Mouse (Mus musculus): ENCODE data around the gene Tes.

Gene Tes

DNA sequence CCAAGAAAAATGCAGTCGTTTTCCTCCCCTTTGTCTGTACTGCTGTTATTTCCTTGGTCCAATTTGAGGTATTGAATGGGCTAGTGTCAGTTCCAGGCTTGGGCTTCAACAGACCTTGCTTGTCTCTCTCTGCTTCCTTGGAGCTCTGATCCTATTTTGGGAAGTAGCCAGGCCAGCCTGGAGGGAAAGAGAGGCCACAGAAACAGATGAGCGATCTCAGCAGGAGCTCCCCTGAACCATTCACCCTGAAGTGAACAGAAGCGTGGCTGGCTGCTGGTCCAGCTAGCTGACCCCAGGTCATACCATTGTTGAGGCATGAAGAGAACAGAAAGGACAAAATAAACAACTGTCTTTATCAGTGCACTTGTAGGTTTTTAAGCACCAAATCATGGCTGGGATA, 12.8 kb downstream of the Tes start:
- peak; percentile 94 for DNase-seq (ENCODE audit: inconsistent ontology term)

DNA sequence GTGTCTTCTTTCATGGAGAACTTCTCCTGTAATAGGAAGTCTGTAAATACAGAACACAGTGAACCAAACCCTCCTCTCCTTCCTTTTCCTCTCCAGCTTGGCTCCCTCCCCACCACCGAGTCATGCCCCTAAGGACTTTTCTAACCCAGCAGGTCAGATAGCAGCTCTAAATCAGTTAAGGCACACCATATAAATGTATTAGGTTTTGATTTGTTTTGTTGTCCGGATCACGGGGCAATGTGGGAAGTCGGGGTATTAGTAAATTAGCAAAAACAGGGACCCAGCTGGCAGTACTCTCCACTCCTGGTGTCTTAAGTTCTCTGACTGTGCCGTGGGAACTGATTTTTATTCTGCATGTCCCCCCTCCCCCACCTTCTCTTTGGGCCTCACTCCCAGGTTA, 14.4 kb downstream of the Tes start:
- DNase-seq (ENCODE audit: inconsistent ontology term), result no peak

DNA sequence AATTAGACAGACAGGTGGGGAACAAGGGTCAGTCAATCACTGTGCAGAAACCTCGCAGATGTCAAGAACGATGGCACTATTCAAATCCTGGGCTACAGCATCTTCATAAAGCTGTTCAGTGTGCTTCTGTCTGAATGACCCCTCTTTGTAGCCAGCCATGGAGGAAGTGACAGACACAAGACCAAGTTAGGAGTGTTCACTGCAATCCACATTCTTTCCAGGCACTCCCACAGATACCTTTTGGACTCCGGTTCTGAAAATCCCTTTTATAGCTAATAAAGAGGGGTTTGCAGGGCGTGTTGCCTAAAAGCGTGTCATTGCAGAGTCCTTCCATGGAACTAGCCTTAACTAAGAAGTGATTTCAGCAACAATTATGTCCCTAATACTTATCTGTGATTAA, 14.9 kb downstream of the Tes start:
- peak; percentile 42 for DNase-seq (ENCODE audit: inconsistent ontology term)

DNA sequence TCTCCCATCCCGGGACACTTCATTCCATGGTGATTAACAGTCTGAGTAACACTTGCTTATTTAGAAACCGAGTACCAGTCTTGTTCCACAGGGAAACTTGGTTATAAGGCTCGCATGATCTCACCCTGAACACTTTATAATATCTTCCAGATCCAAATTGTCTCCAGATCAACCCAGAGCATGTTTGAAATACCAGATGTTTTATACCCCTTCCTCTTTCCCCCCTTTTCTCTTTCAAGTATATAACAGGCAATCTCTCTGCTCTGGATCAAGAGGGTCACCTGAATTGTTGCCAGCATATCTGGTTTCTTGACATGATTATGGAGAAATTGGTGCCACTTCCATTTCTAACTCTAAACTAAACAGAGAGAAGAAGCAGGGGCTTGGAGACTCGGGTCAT, 17.3 kb downstream of the Tes start:
- DNase-seq (ENCODE audit: inconsistent ontology term), result no peak

DNA sequence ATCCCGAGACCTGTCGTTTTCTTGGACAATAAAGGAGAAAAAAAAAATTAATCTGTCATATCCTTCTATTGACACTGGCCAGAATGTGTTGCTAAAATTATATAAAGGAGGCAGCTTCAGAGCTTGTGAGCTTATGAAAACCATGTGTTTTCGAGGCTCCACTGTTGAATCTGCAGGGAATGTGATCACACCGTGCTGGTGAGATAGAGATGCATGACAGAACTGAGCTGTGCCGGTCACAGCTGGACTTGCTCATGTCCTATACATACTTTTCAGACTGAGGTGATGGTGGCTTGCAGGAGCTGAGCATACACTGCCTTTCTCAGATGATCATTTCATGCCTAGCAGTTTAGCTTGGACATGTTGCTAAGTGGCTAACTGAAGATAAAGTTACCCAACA, 17.9 kb downstream of the Tes start:
- DNase-seq (ENCODE audit: inconsistent ontology term), result no peak

DNA sequence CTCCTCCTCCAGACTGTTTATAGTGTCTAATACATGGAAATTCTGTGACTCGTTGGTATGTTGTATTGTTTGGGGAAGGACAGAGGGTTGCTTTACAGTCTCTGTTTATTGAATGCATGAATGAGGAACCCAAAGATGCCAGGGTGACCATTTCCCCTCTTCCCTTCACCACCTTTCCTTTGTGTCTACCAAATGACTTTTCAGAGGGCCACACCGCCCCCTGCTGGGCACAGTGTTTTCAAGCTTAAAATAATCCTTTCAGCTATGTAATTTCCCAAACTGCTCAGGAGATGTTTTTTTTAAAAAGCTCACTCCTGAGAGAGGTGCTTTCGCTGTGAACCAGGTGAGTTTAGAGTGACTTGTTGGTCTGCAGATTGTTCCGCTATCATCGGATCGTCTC, 22.5 kb downstream of the Tes start:
- peak; percentile 79 for DNase-seq (ENCODE audit: inconsistent ontology term)

DNA sequence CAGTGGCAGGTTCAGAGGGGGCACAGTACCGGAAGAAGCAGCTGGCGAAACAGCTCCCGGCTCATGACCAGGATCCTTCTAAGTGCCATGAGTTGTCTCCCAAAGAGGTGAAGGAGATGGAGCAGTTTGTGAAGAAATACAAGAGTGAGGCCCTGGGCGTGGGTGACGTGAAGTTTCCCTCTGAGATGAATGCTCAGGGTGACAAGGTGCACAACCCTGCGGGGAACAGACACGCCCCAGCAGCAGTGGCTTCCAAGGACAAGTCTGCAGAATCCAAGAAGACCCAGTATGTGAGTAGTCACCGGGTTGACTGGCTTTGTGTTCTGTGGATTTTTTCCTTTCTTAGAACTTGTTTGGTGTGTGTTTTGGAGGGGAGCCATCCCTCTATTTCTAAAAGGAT, 32.4 kb downstream of the Tes start:
- no peak for DNase-seq (ENCODE audit: inconsistent ontology term)

DNA sequence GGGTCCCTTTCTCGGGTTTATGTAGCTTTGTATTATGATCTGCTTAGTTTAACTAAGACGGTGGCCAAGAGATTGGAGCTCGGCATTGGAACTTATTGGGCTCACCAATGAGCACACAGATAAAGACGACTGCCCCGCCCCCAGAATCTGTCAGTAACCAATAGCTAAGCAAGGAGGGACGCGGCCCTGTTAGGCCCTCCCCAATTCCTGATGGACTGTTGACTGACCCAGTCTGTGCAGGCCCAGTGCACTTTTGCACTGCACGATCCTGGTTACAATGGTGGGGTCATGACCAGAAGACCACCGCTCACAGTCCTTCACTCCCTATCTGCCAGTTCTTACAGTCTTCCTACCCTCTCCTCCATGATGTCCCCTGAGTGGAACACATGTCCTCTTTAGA, 33.6 kb downstream of the Tes start:
- no peak for DNase-seq (ENCODE audit: inconsistent ontology term)

DNA sequence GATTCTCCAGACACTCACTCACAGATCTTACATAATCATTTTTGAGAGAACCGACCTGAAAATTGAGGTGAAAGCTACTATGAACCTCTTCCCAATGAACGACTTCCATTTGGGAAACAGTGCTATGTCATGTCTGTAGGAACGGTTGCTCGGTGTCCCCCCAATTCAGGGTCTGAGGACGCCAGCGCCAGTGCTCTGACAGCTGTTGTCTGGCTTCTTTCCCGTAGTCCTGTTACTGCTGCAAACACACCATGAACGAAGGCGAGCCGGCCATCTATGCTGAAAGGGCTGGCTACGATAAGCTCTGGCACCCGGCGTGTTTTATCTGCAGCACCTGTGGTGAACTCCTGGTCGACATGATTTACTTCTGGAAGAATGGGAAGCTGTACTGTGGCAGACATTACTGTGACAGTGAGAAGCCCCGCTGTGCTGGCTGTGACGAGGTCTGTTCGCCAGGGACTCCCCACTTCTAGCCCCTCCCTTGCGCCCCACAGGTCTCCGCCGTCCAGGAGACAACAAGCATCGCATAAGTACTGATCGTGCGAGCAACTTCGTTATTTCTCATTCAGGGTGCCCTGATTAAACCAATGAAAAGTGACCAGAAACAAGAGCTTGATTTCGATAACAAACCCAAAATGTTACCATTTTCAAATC, 34.7 kb downstream of the Tes start:
- DNase-seq (ENCODE audit: inconsistent ontology term), result no peak

DNA sequence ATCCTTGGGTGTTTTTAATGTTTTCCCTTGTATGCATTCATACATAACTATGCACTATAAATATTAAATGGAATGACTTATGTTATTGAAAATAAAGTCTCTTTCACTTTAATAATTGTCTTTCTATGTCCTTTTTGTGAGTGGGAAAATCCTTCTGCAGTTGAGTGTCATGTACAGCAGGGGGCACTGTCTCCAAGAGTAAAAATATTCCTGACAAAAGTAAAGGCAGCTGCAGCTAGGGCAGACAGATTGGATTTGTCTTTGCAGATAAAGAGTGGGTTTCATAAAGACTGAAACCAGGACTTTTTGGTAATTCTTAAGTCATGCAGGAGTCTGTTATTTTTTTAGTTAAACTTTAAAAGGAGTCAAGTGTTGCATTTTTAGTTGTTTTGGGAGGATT, 40.8 kb downstream of the Tes start:
- DNase-seq (ENCODE audit: inconsistent ontology term), result peak; percentile 59

DNA sequence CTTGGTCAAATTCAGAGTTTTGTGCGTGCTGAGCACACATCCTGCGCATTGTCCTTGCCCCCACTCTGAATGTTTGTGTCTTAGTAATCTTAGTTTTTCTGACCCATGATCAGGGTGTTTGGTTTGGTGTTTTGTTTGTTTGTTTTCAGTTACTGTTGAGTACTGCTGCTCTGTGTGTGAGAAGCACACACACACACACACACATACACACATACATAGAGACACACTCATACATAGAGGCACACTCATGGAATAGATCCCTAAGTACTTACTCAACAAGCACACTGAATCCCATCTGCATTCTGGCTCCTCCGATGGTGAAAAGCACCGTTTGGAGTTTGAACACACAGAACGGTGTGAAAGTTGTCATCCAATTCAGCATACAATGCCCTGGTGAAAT, 41.5 kb downstream of the Tes start:
- DNase-seq (ENCODE audit: inconsistent ontology term), result no peak

DNA sequence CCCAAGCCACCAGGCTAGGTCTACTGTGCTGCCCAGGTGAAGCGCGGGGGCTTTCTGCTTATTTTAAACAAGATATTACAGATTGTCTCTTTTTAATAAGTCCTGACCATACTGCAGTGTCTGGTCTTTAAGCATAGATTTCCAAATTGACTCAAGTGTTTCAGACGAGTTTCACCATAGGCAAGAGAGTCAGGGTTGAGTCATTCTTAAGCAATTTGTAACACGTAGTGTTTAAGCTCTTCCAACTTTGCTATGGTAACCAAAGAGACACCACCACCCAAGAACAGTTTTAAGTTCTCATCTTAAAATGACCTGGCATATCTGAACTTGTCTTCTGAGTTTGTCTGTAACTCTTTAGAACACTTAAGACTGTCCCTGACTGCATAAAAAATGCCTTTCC, 44.3 kb downstream of the Tes start:
- peak; percentile 63 for DNase-seq (ENCODE audit: inconsistent ontology term)

DNA sequence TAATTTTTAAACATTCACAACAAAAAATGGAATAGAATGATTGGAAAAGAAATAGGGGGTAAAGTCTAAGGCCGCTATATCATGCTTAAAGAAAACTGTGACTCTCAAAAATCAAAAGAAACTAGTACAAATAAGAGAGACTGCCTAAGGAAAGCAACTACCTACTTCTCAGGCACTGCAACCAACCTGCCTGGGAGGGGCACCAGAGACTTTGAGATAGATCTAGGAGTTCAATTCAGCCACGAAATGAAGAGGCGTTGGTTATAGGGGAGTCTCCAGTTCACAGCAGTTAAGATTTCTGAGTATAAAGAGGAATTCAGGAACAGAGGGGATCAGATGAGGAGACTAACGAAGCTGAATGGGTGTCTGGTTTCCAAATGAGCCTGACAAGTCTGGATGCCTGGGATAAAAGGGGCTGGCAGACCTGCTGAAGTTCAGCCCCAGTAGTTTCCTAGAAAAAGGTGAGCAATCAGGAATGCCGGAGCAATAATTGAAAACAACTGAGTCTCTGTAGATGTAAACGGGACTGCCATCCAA, 45.7 kb downstream of the Tes start:
- DNase-seq (ENCODE audit: inconsistent ontology term), result peak; percentile 76

DNA sequence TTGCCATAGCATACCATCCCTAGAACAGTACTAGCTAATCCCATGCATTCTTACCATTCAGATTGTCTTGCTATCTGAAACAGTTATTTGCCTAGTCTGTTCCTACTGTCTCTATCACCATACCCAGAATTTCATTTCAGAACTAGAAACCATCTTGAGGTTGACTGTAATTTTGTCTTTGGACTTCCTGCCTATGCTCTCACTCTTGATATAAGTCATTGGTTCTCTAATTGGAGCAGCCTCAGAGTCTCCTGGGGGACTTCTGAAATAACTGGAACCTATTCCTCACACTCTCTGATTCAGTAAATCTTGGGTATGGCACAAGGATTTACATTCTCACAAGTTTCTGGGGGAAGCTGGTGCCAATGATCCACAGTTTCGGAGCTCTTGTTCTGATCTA, 47.1 kb downstream of the Tes start:
- no peak for DNase-seq (ENCODE audit: inconsistent ontology term)

DNA sequence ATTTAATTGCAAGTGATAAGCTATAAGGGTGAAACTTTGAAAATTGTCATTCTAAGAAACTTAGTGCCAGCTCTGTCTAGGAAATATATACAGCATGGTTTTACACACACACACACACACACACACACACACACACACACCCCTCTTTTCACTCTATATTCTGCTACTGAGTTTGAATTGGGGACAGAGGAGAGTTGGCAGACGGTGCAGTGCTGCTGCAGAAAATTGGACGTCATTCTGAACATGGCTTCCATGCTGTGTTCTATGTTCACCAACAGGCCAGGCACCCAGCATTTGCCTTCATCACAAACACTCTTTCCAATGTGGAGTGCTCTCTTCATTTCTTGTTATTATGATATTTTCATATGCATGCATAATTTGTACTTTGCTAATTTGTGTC, 48.0 kb downstream of the Tes start:
- DNase-seq (ENCODE audit: inconsistent ontology term), result no peak

DNA sequence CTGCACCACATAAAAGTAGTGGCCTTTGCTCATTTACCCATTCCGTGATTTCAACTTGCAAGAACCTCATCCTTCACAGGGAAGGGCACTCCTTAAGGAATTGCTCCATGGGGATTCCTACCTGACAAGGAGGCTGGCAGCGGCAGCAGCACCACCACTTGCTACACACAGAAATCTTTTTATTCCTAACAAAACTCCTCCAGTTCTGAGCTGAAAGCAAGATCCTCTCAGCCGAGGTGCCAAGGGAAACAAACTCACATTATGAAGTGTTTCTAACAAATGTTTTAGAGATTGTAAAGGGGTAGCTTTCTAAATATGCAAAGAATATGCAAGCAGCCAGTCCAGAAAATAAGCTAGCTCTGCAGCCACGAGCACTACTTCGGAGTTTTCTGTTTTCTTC, 49.6 kb downstream of the Tes start:
- DNase-seq (ENCODE audit: inconsistent ontology term), result no peak

DNA sequence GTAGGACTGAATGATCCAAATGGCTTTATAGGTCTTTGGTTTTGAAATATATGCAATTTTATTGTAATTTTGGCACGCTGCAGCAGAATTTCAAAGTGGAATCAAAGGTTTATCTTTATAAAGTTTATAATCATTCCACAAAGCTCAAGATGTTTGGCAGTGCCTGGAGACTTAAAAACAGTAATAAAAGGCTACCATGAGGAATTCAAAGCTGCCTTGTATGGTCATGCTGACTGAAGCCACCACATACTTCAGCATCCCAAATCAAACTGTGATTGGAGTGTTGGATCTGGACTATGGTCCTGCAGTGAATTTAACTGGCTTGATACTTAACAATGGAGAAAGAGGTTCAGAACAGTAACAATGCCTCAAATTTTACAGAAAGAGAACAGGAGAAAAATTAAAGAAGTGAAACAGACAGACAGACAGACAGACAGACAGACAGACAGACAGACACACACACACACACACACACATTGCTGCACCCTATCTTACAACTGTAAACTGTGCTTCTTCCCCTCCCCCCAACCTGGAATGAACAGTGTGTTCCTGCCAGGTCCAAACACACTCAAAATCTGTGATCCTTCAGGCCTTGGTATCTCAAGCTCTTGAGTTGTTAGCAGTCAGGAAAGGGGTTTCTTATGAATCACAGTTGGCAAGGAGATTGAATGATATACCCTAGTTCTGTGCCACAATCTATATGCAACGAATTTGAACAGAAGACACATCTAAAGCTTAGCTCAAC, 50.3 kb downstream of the Tes start:
- DNase-seq (ENCODE audit: inconsistent ontology term), result no peak

DNA sequence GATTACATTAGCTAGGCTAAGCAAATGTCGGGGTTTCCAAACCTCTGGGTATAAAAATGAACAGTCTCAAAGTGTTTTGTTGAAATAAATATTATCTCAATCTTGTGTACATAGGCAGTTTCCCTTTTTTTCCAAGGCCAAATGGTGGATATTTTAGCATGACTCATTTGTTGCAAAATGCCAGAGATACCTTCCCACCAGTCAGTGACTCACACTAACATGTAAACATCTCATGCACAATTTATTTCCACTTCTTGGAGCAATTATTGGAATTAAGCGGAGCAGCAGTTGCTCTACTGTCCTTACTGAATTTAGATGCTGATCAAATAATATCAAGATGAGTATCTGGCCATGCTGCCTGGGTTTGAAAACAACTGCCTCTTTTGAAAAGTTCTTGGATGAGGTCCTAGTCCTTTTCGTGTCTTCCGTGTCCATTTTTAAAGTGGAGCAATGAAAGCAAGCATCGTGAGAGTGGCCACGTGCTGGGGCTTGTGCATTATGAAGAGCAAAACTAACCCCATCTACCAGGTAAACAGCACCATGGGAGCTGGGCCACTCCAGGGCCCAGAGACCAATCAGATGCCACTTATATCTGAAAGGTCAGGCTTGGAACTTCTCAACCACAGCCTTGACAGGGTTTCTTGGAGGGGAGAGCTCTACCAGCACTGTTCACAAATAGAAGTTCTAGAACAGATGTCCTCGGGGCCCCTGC, 54.7 kb downstream of the Tes start:
- DNase-seq (ENCODE audit: inconsistent ontology term), result peak; percentile 86

DNA sequence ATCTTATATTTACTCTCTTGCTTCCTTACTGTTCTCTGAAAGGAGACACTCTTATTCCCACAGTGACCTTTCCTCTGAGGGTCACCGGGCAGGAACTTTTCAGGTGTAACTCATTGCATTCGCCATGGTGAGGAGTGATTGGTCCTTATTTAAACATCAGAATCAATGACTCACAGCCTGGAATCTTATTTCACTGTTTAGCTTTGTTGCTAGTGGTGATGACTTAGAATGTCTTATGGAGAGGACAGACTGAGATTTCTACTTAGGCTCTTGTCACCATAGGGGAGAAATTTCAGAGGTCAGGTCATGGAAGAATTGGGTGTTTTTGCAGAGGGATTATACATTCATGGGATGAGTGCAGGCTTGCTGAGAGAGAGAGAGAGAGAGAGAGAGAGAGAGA, 75.1 kb downstream of the Tes start:
- DNase-seq (ENCODE audit: inconsistent ontology term), result no peak

DNA sequence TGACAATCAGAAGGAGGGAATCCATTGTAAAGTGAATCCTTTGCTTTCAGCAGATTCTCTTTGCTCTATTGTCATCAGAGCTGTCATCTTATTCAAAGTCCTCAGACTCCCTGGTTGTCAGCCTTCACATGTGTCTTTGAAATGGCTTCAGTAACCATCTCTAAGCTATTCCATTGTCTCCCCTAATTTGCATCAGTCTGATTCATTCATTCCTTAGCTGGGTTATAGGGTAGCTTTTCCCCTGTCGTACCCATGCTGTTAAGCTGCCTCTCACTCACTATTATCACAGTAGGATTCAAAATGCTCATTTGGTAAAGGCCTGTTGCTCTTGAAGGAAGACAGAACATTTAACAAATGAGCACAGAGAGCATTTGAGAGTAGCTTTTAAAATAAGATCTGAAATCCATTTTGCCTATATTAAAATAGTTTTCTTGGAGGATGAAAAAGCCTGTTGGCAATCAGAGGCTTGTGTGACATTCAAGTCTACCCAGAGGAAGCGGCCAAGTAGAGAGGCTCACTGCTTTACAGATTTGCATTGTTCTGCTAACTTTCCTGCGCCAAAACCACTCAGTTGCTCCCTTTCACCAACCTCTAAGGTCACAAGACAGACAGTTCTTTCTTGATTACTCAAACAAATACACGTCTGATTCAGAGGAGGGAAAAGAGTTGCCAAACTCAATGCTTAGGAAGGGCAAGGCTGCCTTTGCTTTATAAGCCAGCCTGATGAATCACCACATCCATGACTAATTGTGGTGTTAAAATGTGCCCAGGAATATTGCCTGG, 77.8 kb downstream of the Tes start:
- peak; percentile 94 for DNase-seq (ENCODE audit: inconsistent ontology term)

DNA sequence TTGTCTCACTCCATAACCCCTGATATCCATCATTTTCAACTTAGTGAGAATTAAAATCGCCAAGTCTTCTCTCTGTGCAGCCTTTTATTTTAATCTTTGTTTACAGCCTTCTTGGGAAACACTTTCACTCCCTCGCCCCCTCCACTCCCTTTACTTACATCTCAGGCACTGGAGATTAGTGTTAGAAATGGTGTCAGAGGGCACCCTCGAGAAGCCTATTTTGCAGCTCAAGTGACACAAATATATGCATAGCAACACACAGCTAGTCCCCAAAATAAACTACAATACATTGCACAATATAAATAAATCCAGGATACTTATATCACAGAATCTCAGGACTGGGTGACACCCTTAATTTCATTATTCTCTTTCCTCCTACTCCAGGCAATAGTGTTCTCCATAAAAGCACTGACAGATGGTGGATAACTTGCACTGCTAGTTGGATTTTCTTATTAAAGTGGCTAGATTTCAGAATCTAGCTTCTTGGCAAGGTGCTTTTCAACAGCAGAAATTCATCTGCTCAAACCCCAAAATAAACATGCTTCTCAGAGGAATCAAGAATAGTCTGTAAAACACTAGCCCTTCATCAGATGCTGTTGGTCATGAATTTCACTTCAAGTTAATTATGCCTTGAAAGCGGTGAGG, 86.2 kb downstream of the Tes start:
- no peak for DNase-seq (ENCODE audit: inconsistent ontology term)

DNA sequence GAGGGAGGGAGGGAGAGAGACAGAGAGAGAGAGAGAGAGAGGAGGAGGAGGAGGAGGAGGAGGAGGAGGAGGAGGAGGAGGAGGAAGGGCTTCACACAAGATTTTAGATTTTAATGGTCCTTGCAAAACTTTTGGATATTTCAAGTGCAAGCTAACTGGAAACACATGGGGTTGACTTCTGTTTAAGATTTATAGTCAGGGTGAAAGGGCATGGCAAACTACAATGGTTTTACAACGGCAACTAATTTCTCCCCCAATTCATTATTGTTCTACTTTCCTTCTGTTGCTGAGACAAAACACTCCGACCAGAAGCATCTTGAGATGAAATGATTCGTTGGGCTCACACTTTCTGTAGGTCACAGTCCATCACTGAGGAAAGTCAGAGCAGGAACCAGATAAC, 87.6 kb downstream of the Tes start:
- DNase-seq (ENCODE audit: inconsistent ontology term), result no peak
